In the genomic region with DNA sequence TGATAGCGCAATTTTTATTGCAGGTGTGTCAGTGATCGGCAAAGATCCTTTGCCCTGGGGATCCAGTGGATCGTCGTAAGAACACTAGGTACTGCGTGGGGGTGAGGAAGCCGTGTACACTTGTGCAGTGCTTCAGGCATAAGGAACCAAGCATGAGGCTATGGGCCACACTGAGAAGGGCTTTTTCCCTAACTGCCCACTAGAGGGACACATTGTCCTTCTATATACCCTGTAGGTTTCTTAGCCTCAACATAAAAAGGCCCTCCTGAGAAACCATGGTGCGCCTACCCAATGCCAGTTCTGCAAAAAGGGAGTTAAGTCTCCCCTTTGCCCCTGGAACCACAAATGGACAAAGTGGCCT, we compare ENCODE assay signal across 8 mouse cellular contexts. TPM values are rescaled to one million over a fixed set of nuclear protein-coding genes. Genes with fewer than 3 reads are reported as not detected.
A peak's percentile ranks its signal among the peaks of the same experiment; 100 is the strongest.
DNase-seq lines count a peak whose midpoint lies in the region; ATAC-seq and TF ChIP-seq lines count a peak whose summit lies in the region.

No protein-coding gene starts in this region.

- H3K4me2 ChIP-seq in heart, postnatal 0 days (ENCODE audit: low read depth, low read length): no peak overlapping the region
- no peak overlapping the region for H3K4me2 ChIP-seq in liver, embryonic 14.5 days (ENCODE audit: low read depth)

- peak; percentile 77 for ATAC-seq in heart, postnatal 0 days (ENCODE audit: insufficient read depth, low read depth)
- ATAC-seq in liver, embryonic 14.5 days (ENCODE audit: insufficient read depth): peak; percentile 49; the same call in 1 of the 2 replicates

- no peak for TF ChIP-seq EP300 in heart, postnatal 0 days (IDR thresholded peaks at IDR 0.05; ENCODE audit: low read depth)
- TF ChIP-seq EP300 in liver, embryonic 14.5 days (IDR thresholded peaks at IDR 0.05; ENCODE audit: low read depth): no peak

- no peaks in the 10 kb centered on the region for H3K9me3 ChIP-seq in heart, postnatal 0 days (replicated peaks; ENCODE audit: control insufficient read depth, low read length)
- H3K9me3 ChIP-seq in liver, embryonic 14.5 days (ENCODE audit: control insufficient read depth, low read length): no peaks in the 10 kb centered on the region

- no peak overlapping the region for H3K9ac ChIP-seq in heart, postnatal 0 days (replicated peaks; ENCODE audit: low read depth, low read length)
- no peak overlapping the region for H3K9ac ChIP-seq in liver, embryonic 14.5 days (replicated peaks)

- H3K4me1 ChIP-seq in heart, postnatal 0 days (ENCODE audit: control insufficient read depth, insufficient read depth): no peaks in the 10 kb centered on the region
- H3K4me1 ChIP-seq in liver, embryonic 14.5 days (replicated peaks; ENCODE audit: control insufficient read depth in 2 of 2, insufficient read depth in 2 of 2, low read length in 1 of 2): no peaks in the 10 kb centered on the region

- peak; percentile 73 for TF ChIP-seq CTCF in heart, postnatal 0 days (IDR thresholded peaks at IDR 0.05; ENCODE audit: low read depth)
- peak; percentile 16; the same call in 1 of the 2 replicates for TF ChIP-seq CTCF in liver, embryonic 14.5 days (IDR thresholded peaks at IDR 0.05; ENCODE audit: low read depth)

- no peaks in the 10 kb centered on the region for H3K27me3 ChIP-seq in heart, postnatal 0 days (ENCODE audit: control insufficient read depth, insufficient read depth, low read length)
- H3K27me3 ChIP-seq in liver, embryonic 14.5 days (ENCODE audit: control insufficient read depth, insufficient read depth, low read length): no peaks in the 10 kb centered on the region

- no peak overlapping the region for H3K27ac ChIP-seq in heart, postnatal 0 days (ENCODE audit: low read depth)
- no peak overlapping the region for H3K27ac ChIP-seq in liver, embryonic 14.5 days

- H3K4me3 ChIP-seq in heart, postnatal 0 days (ENCODE audit: low read depth, low read length): no peak overlapping the region
- no peak overlapping the region for H3K4me3 ChIP-seq in liver, embryonic 14.5 days (ENCODE audit: insufficient read depth in 1 of 2, low read depth in 2 of 2, low read length in 2 of 2)

- no peaks in the 10 kb centered on the region for H3K36me3 ChIP-seq in heart, postnatal 0 days (replicated peaks; ENCODE audit: control insufficient read depth, insufficient read depth, low read length)
- H3K36me3 ChIP-seq in liver, embryonic 14.5 days (replicated peaks; ENCODE audit: control insufficient read depth, insufficient read depth, low read depth): no peaks in the 10 kb centered on the region

- DNase-seq in urinary bladder, postnatal 14 days (ENCODE audit: low spot score): peak; percentile 40
- no peak for DNase-seq in urinary bladder, adult 18-20 months (ENCODE audit: low spot score in 2 of 2)
- peak; percentile 62 for DNase-seq in embryo, embryonic 11.5 days (ENCODE audit: low read depth, low spot score)
- DNase-seq in heart, postnatal 0 days (ENCODE audit: low spot score): peak; percentile 78
- peak; percentile 58 to 75 for DNase-seq in kidney, postnatal 4 days
- peak; percentile 26 to 36 (median 26) for DNase-seq in liver, embryonic 14.5 days (ENCODE audit: low read depth in 3 of 3, low spot score in 3 of 3)
- peak; percentile 90 for DNase-seq in retina, embryonic 14.5 days (ENCODE audit: low spot score)
- DNase-seq in T-cell, adult 2 months (ENCODE audit: low spot score): no peak

- WGBS in heart, postnatal 0 days: 38% methylated on average over 7 of the region's 7 CpGs
- 42% methylated on average over 7 of the region's 7 CpGs for WGBS in liver, embryonic 14.5 days (ENCODE audit: insufficient replicate concordance)

RNA-seq across cellular contexts. Expression of a gene that starts 17.0 kb away (rescaled TPM):
- total RNA-seq in heart, postnatal 0 days (2014; rRNA removed; ENCODE audit: low replicate concordance): 0.50 TPM in 1 of 2 replicates, not detected in the other
- polyA plus RNA-seq in heart, postnatal 0 days (2015; fragmentation: Nextera tagmentation; extraction: Ambion mirVana): not detected in 2 replicates
- polyA plus RNA-seq in liver, embryonic 14.5 days (2012; rRNA removed): 0.65 and 0.69 TPM in 2 replicates
- polyA plus RNA-seq in liver, embryonic 14.5 days (2014; fragmentation: Nextera tagmentation; extraction: Ambion mirVana): 0.28 and 0.53 TPM in 2 replicates

RNA-seq across cellular contexts. Expression of a gene that starts 26.7 kb away (rescaled TPM):
- total RNA-seq in heart, postnatal 0 days (2014; rRNA removed; ENCODE audit: low replicate concordance): 0.08 and 1.1 TPM in 2 replicates
- 0.40 and 0.75 TPM in 2 replicates for polyA plus RNA-seq in heart, postnatal 0 days (2015; fragmentation: Nextera tagmentation; extraction: Ambion mirVana)
- 0.04 and 0.06 TPM in 2 replicates for polyA plus RNA-seq in liver, embryonic 14.5 days (2012; rRNA removed)
- polyA plus RNA-seq in liver, embryonic 14.5 days (2014; fragmentation: Nextera tagmentation; extraction: Ambion mirVana): 0.05 TPM in 1 of 2 replicates, not detected in the other

Comparison
In these comparisons a context has a peak if more than half of its experiments do, and no peak if none do; other contexts are left out.
1. DNase-seq: peak in urinary bladder, postnatal 14 days (single experiment), embryo, embryonic 11.5 days (single experiment), heart, postnatal 0 days (single experiment), kidney, postnatal 4 days (2 of 2), liver, embryonic 14.5 days (3 of 3) and retina, embryonic 14.5 days (single experiment); none in urinary bladder, adult 18-20 months (0 of 2) and T-cell, adult 2 months (single experiment).